Mouse (Mus musculus) heart, embryonic 11.5 days (tissue): ENCODE measurements at regions not wholly inside any gene's neighbourhood (a gene's known extent, or its start where the extent isn't known, plus 50 kb on each side); places are given as distances from the start of the nearest gene placed in this dataset.

ENCODE experiments used
- ATAC-seq: fragments of 200-750 bp; cut with Nextera tagmentation; replicated peaks from 2 replicates; pipeline ENCODE4 v1.8.0; 2017; ENCODE audit warnings: moderate library complexity; ENCODE audit not compliant: insufficient number of reproducible peaks, low FRiP score, low TSS enrichment
- H3K27ac ChIP-seq: fragments of 300-500 bp; sonication (generic); 2 replicates; pipeline ENCODE4 v1.5.1; 2014; ENCODE audit warnings: mild to moderate bottlenecking, low read depth, low read length
- H3K27me3 ChIP-seq: fragments of 300-500 bp; sonication (generic); 2 replicates; pipeline ENCODE4 v1.6.1; 2014; ENCODE audit warnings: mild to moderate bottlenecking, low read length, mixed read lengths; ENCODE audit not compliant: control insufficient read depth, insufficient read depth
- H3K36me3 ChIP-seq: fragments of 300-500 bp; sonication (generic); 2 replicates; pipeline ENCODE4 v1.6.1; 2014; ENCODE audit warnings: mild to moderate bottlenecking, low read length, moderate library complexity, mixed read lengths; ENCODE audit not compliant: control insufficient read depth, insufficient read depth
- H3K4me1 ChIP-seq: fragments of 300-500 bp; sonication (generic); 2 replicates; pipeline ENCODE4 v1.6.1; 2014; ENCODE audit warnings: low read length; ENCODE audit not compliant: control insufficient read depth, insufficient read depth
- H3K4me2 ChIP-seq: fragments of 300-500 bp; sonication (generic); 2 replicates; pipeline ENCODE4 v1.6.1; 2014; ENCODE audit warnings: mild to moderate bottlenecking, moderate library complexity
- H3K4me3 ChIP-seq: fragments of 300-500 bp; sonication (generic); 2 replicates; pipeline ENCODE4 v1.5.1; 2014; ENCODE audit warnings: low read depth, low read length
- H3K9ac ChIP-seq: fragments of 300-500 bp; sonication (generic); 2 replicates; pipeline ENCODE4 v1.6.1; 2014; ENCODE audit warnings: mild to moderate bottlenecking, low read depth, low read length, moderate library complexity
- H3K9me3 ChIP-seq: fragments of 300-500 bp; sonication (generic); replicated peaks from 2 replicates; pipeline ENCODE4 v1.6.1; 2016; ENCODE audit warnings: low read length; ENCODE audit not compliant: control insufficient read depth
- WGBS: fragments of 180-500 bp; shearing (Covaris S2); extraction: QIAGEN DNeasy Blood & Tissue Kit; methylation state at CpG from one replicate; pipeline ENCODE4 v1.1.7; 2014; ENCODE audit not compliant: insufficient replicate concordance; 5-methylcytosine and 5-hydroxymethylcytosine counted together

DNA sequence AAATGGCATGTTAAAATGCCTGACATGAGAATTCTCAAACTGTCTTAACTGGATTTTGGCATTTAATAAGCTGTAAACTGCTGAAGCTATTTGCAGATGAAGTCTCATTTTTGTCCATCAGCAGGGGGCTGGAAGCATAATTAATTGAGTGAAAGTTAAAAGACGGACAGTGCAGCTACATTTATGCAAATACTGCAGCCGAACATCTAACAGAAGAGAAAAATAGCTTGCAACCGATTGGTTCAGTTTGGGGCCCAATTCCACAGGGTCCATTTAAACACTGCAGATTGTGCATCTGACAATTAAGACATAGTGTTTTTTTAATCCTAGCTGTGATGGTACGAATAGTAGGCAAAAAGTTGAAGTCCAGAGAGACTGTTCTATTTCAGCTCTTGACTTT, 774.2 kb upstream of the Klhl1 start:
- Histone ChIP-seq H3K4me3 (no peak overlapping the region), H3K4me2 (no peak overlapping the region), H3K9me3 (no peaks in the 10 kb centered on the region), H3K36me3 (no peaks in the 10 kb centered on the region), H3K9ac (no peak overlapping the region), H3K4me1 (no peaks in the 10 kb centered on the region), H3K27ac (no peak overlapping the region), H3K27me3 (no peaks in the 10 kb centered on the region)
- no peak for ATAC-seq
- WGBS, result 80% methylated on average over 4 of the region's 4 CpGs

DNA sequence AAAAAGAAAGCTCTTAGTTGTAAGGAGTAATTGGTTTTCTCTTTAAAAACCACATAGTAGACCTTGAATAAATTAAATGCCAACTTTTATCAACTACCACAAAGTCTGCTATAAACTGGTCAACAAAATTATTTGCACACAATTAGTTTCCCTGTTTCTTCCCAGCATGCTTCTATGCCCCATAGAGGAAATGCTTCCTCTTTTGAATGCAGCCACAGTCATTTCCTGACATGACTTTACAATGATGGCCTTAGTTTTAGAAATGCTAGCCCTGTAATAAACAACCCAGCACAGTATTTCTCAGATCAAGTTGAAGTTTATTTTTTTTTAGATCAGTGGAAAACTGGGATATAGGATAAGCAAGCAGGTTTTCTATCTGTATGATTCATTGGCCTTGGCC, 768.5 kb upstream of the Klhl1 start:
- Histone ChIP-seq H3K4me2 (no peak overlapping the region), H3K27ac (no peak overlapping the region), H3K4me1 (no peaks in the 10 kb centered on the region), H3K36me3 (no peaks in the 10 kb centered on the region), H3K9me3 (no peaks in the 10 kb centered on the region), H3K9ac (no peak overlapping the region), H3K27me3 (no peaks in the 10 kb centered on the region), H3K4me3 (no peak overlapping the region)
- no peak for ATAC-seq

DNA sequence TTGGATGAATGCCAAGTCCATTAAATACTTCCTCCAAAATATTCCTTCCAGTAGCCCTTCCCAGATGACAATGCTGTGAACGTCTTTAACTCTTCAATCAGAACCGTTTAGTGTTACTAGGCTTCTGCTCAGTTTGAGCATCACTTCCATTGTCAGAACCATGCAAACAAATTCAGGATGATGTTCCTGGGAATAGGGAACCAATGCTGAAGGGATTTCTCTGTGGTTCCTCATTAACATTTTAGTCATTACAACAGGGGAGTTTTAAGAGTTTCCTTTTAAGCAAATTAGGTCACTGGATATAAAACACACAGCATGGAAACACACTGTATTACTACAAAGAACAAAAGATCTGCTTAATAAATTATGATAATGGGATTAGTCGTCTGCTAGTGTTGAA, 739.6 kb upstream of the Klhl1 start:
- no peaks in the 10 kb centered on the region for H3K4me1 ChIP-seq
- no peak overlapping the region for H3K27ac ChIP-seq
- H3K4me2 ChIP-seq, result no peak overlapping the region
- ATAC-seq, result no peak
- no peaks in the 10 kb centered on the region for H3K27me3 ChIP-seq
- no peak overlapping the region for H3K9ac ChIP-seq
- no peaks in the 10 kb centered on the region for H3K36me3 ChIP-seq
- no peaks in the 10 kb centered on the region for H3K9me3 ChIP-seq
- WGBS, result 60% methylated on average over 3 of the region's 3 CpGs
- no peak overlapping the region for H3K4me3 ChIP-seq
